Mouse (Mus musculus) embryonic facial prominence, embryonic 14.5 days (tissue): ENCODE data around the gene Olfr592. TPM values are rescaled to one million over a fixed set of nuclear protein-coding genes. Genes with fewer than 3 reads are reported as not detected.

Experiments
- polyA plus RNA-seq: library from polyadenylated mRNA; unstranded; fragments of >200 nt; fragmentation: Nextera tagmentation; extraction: Ambion mirVana; gene quantifications from 2 replicates; pipeline ENCODE4 v1.2.1, GENCODE M21; 2014

The Olfr592 gene
- polyA plus RNA-seq, 1 experiment from 2014 or later: not detected

Other genes starting within 250 kb of the Olfr592 start
- gene Olfr573-ps1, start 242.2 kb upstream of the Olfr592 start, polyA plus RNA-seq: not detected in 2 replicates
- not detected in 2 replicates for gene Olfr574, start 236.3 kb upstream of the Olfr592 start, polyA plus RNA-seq
- gene Olfr575, start 226.0 kb upstream of the Olfr592 start, polyA plus RNA-seq: not detected in 2 replicates
- gene Olfr576, start 222.1 kb upstream of the Olfr592 start, polyA plus RNA-seq: not detected in 2 replicates
- not detected in 2 replicates for gene Olfr577, start 208.9 kb upstream of the Olfr592 start, polyA plus RNA-seq
- 0.08 and 0.31 TPM in 2 replicates for gene Olfr578, start 195.5 kb upstream of the Olfr592 start, polyA plus RNA-seq
- gene Olfr582, start 146.8 kb upstream of the Olfr592 start, polyA plus RNA-seq: not detected in 2 replicates
- gene Olfr583, start 133.5 kb upstream of the Olfr592 start, polyA plus RNA-seq: not detected in 2 replicates
- gene Olfr584, start 102.9 kb upstream of the Olfr592 start, polyA plus RNA-seq: 0.24 TPM in 1 of 2 replicates, not detected in the other
- not detected in 2 replicates for gene Olfr585, start 87.1 kb upstream of the Olfr592 start, polyA plus RNA-seq
- not detected in 2 replicates for gene Olfr586, start 59.2 kb upstream of the Olfr592 start, polyA plus RNA-seq
- not detected in 2 replicates for gene Olfr588-ps1, start 43.9 kb upstream of the Olfr592 start, polyA plus RNA-seq
- not detected in 2 replicates for gene Olfr589, start 28.4 kb upstream of the Olfr592 start, polyA plus RNA-seq
- gene Olfr591, start 6.5 kb upstream of the Olfr592 start, polyA plus RNA-seq: 0.33 TPM in 1 of 2 replicates, not detected in the other
- not detected in 2 replicates for gene Olfr593, start 27.1 kb downstream of the Olfr592 start, polyA plus RNA-seq
- gene Olfr594, start 32.2 kb downstream of the Olfr592 start, polyA plus RNA-seq: not detected in 2 replicates
- not detected in 2 replicates for gene Usp17ld, start 67.7 kb downstream of the Olfr592 start, polyA plus RNA-seq
- not detected in 2 replicates for gene Olfr596, start 120.8 kb downstream of the Olfr592 start, polyA plus RNA-seq
- not detected in 2 replicates for gene Olfr597, start 131.5 kb downstream of the Olfr592 start, polyA plus RNA-seq
- not detected in 2 replicates for gene Olfr598, start 138.8 kb downstream of the Olfr592 start, polyA plus RNA-seq
- gene Olfr599, start 151.1 kb downstream of the Olfr592 start, polyA plus RNA-seq: not detected in 2 replicates
- gene Olfr600, start 164.9 kb downstream of the Olfr592 start, polyA plus RNA-seq: not detected in 2 replicates
- gene Olfr601, start 177.9 kb downstream of the Olfr592 start, polyA plus RNA-seq: not detected in 2 replicates
- not detected in 2 replicates for gene Olfr603, start 201.4 kb downstream of the Olfr592 start, polyA plus RNA-seq
- not detected in 2 replicates for gene Usp17lc, start 230.3 kb downstream of the Olfr592 start, polyA plus RNA-seq